Mouse (Mus musculus): ENCODE results near the gene Zdhhc18. TPM values are rescaled to one million over a fixed set of nuclear protein-coding genes. Genes with fewer than 3 reads are reported as not detected.

The Zdhhc18 gene
- polyA plus RNA-seq, 1 experiment from 2014 or later = 4.3 TPM

- H3K4me3 ChIP-seq (ENCODE audit: low read depth, low read length) = no peak overlapping the region
- H3K9me3 ChIP-seq (ENCODE audit: control insufficient read depth, low read length) = no peaks in the 10 kb centered on the region
- no peak for ATAC-seq (ENCODE audit: low read depth)
- WGBS = 89% methylated on average over 3 of the region's 3 CpGs
- H3K4me1 ChIP-seq (ENCODE audit: control insufficient read depth, insufficient read depth, low read length) = no peaks in the 10 kb centered on the region
- H3K4me2 ChIP-seq (ENCODE audit: low read depth, low read length) = no peak overlapping the region
- no peaks in the 10 kb centered on the region for H3K36me3 ChIP-seq (ENCODE audit: control insufficient read depth, insufficient read depth, low read length)
- H3K9ac ChIP-seq (replicated peaks; ENCODE audit: low read depth, low read length) = no peak overlapping the region
- H3K27ac ChIP-seq (ENCODE audit: low read depth, low read length) = no peak overlapping the region
- no peaks in the 10 kb centered on the region for H3K27me3 ChIP-seq (ENCODE audit: control insufficient read depth, insufficient read depth, low read length)
These were observed 4.8 kb downstream of the Zdhhc18 start for GRCm38 (mm10) chr4:133645195-133645594.

GRCm38 (mm10) chr4:133634043-133634410 is 15.9 kb downstream of the Zdhhc18 start:
- WGBS = 84% methylated on average over 5 of the region's 5 CpGs
- Histone ChIP-seq H3K9ac (replicated peaks; ENCODE audit: low read depth, low read length) (no peak overlapping the region), H3K4me3 (ENCODE audit: low read depth, low read length) (no peak overlapping the region), H3K36me3 (ENCODE audit: control insufficient read depth, insufficient read depth, low read length) (no peaks in the 10 kb centered on the region), H3K4me1 (ENCODE audit: control insufficient read depth, insufficient read depth, low read length) (peaks cover 14% of the 10 kb centered on the region), H3K27ac (ENCODE audit: low read depth, low read length) (no peak overlapping the region), H3K4me2 (ENCODE audit: low read depth, low read length) (no peak overlapping the region), H3K9me3 (ENCODE audit: control insufficient read depth, low read length) (no peaks in the 10 kb centered on the region), H3K27me3 (ENCODE audit: control insufficient read depth, insufficient read depth, low read length) (no peaks in the 10 kb centered on the region)
- ATAC-seq (ENCODE audit: low read depth) = no peak

- Histone ChIP-seq H3K27me3 (ENCODE audit: control insufficient read depth, insufficient read depth, low read length) (no peaks in the 10 kb centered on the region), H3K9me3 (ENCODE audit: control insufficient read depth, low read length) (no peaks in the 10 kb centered on the region), H3K4me3 (ENCODE audit: low read depth, low read length) (peak overlapping the region; percentile 84), H3K36me3 (ENCODE audit: control insufficient read depth, insufficient read depth, low read length) (no peaks in the 10 kb centered on the region), H3K9ac (replicated peaks; ENCODE audit: low read depth, low read length) (peak overlapping the region; percentile 92), H3K4me2 (ENCODE audit: low read depth, low read length) (peak overlapping the region; percentile 75), H3K4me1 (ENCODE audit: control insufficient read depth, insufficient read depth, low read length) (peaks cover 14% of the 10 kb centered on the region), H3K27ac (ENCODE audit: low read depth, low read length) (peak overlapping the region; percentile 80)
- peak; percentile 90 for ATAC-seq (ENCODE audit: low read depth)
- WGBS = 13% methylated on average over 30 of the region's 47 CpGs
These were observed 16.5 kb downstream of the Zdhhc18 start for GRCm38 (mm10) chr4:133633332-133634042.

GRCm38 (mm10) chr4:133632483-133633327 is 17.2 kb downstream of the Zdhhc18 start:
- Histone ChIP-seq H3K4me2 (ENCODE audit: low read depth, low read length) (peak overlapping the region; percentile 75), H3K27ac (ENCODE audit: low read depth, low read length) (peak overlapping the region; percentile 80), H3K4me3 (ENCODE audit: low read depth, low read length) (peak overlapping the region; percentile 84), H3K36me3 (ENCODE audit: control insufficient read depth, insufficient read depth, low read length) (no peaks in the 10 kb centered on the region), H3K9me3 (ENCODE audit: control insufficient read depth, low read length) (no peaks in the 10 kb centered on the region), H3K4me1 (ENCODE audit: control insufficient read depth, insufficient read depth, low read length) (peaks cover 14% of the 10 kb centered on the region), H3K9ac (replicated peaks; ENCODE audit: low read depth, low read length) (peak overlapping the region; percentile 92), H3K27me3 (ENCODE audit: control insufficient read depth, insufficient read depth, low read length) (no peaks in the 10 kb centered on the region)
- under 1% methylated on average over 54 of the region's 69 CpGs for WGBS
- peak; percentile 79 for ATAC-seq (ENCODE audit: low read depth)

- Histone ChIP-seq H3K4me3 (ENCODE audit: low read depth, low read length) (peak overlapping the region; percentile 84), H3K9me3 (ENCODE audit: control insufficient read depth, low read length) (no peaks in the 10 kb centered on the region), H3K36me3 (ENCODE audit: control insufficient read depth, insufficient read depth, low read length) (peaks cover 2% of the 10 kb centered on the region), H3K27ac (ENCODE audit: low read depth, low read length) (no peak overlapping the region), H3K4me2 (ENCODE audit: low read depth, low read length) (peak overlapping the region; percentile 75), H3K4me1 (ENCODE audit: control insufficient read depth, insufficient read depth, low read length) (peaks cover 14% of the 10 kb centered on the region), H3K27me3 (ENCODE audit: control insufficient read depth, insufficient read depth, low read length) (no peaks in the 10 kb centered on the region), H3K9ac (replicated peaks; ENCODE audit: low read depth, low read length) (peak overlapping the region; percentile 92)
- no peak for ATAC-seq (ENCODE audit: low read depth)
- WGBS = 34% methylated on average over 9 of the region's 9 CpGs
These were observed 18.1 kb downstream of the Zdhhc18 start for GRCm38 (mm10) chr4:133631769-133632411.

- peak overlapping the region; percentile 75; the same call in 1 of the 2 replicates for H3K4me2 ChIP-seq (ENCODE audit: low read depth, low read length)
- no peaks in the 10 kb centered on the region for H3K9me3 ChIP-seq (ENCODE audit: control insufficient read depth, low read length)
- H3K4me3 ChIP-seq (ENCODE audit: low read depth, low read length) = no peak overlapping the region
- peaks cover 14% of the 10 kb centered on the region for H3K4me1 ChIP-seq (ENCODE audit: control insufficient read depth, insufficient read depth, low read length)
- ATAC-seq (ENCODE audit: low read depth) = no peak
- H3K27ac ChIP-seq (ENCODE audit: low read depth, low read length) = no peak overlapping the region
- H3K36me3 ChIP-seq (ENCODE audit: control insufficient read depth, insufficient read depth, low read length) = peaks cover 6% of the 10 kb centered on the region
- H3K9ac ChIP-seq (replicated peaks; ENCODE audit: low read depth, low read length) = no peak overlapping the region
- 90% methylated on average over 14 of the region's 14 CpGs for WGBS
- no peaks in the 10 kb centered on the region for H3K27me3 ChIP-seq (ENCODE audit: control insufficient read depth, insufficient read depth, low read length)
These were observed 18.7 kb downstream of the Zdhhc18 start for GRCm38 (mm10) chr4:133631071-133631768.

- Histone ChIP-seq H3K27ac (ENCODE audit: low read depth, low read length) (no peak overlapping the region), H3K36me3 (ENCODE audit: control insufficient read depth, insufficient read depth, low read length) (peaks cover 6% of the 10 kb centered on the region), H3K4me1 (ENCODE audit: control insufficient read depth, insufficient read depth, low read length) (peaks cover 14% of the 10 kb centered on the region), H3K9me3 (ENCODE audit: control insufficient read depth, low read length) (no peaks in the 10 kb centered on the region), H3K9ac (replicated peaks; ENCODE audit: low read depth, low read length) (no peak overlapping the region), H3K27me3 (ENCODE audit: control insufficient read depth, insufficient read depth, low read length) (no peaks in the 10 kb centered on the region), H3K4me3 (ENCODE audit: low read depth, low read length) (no peak overlapping the region), H3K4me2 (ENCODE audit: low read depth, low read length) (no peak overlapping the region)
- 91% methylated on average over 8 of the region's 8 CpGs for WGBS
- ATAC-seq (ENCODE audit: low read depth) = no peak
These were observed 19.5 kb downstream of the Zdhhc18 start for GRCm38 (mm10) chr4:133630326-133630920.

GRCm38 (mm10) chr4:133629191-133629590 is 20.8 kb downstream of the Zdhhc18 start:
- 77% methylated on average over 7 of the region's 7 CpGs for WGBS
- ATAC-seq (ENCODE audit: low read depth) = no peak
- no peaks in the 10 kb centered on the region for H3K27me3 ChIP-seq (ENCODE audit: control insufficient read depth, insufficient read depth, low read length)
- no peaks in the 10 kb centered on the region for H3K9me3 ChIP-seq (ENCODE audit: control insufficient read depth, low read length)
- H3K9ac ChIP-seq (replicated peaks; ENCODE audit: low read depth, low read length) = no peak overlapping the region
- H3K4me2 ChIP-seq (ENCODE audit: low read depth, low read length) = no peak overlapping the region
- no peak overlapping the region for H3K4me3 ChIP-seq (ENCODE audit: low read depth, low read length)
- H3K36me3 ChIP-seq (ENCODE audit: control insufficient read depth, insufficient read depth, low read length) = peaks cover 13% of the 10 kb centered on the region
- peaks cover 14% of the 10 kb centered on the region for H3K4me1 ChIP-seq (ENCODE audit: control insufficient read depth, insufficient read depth, low read length)
- no peak overlapping the region for H3K27ac ChIP-seq (ENCODE audit: low read depth, low read length)
